Mouse (Mus musculus) liver, postnatal 0 days (tissue): ENCODE results near the gene Gbp6. TPM values are rescaled to one million over a fixed set of nuclear protein-coding genes. Genes with fewer than 3 reads are reported as not detected.
"Not testable (repeated sequence)": the region's sequence is repeated elsewhere in the genome, so short reads cannot be mapped to it uniquely, and the experiment has no call there.

Experiments used
- ATAC-seq: fragments of 200-750 bp; cut with Nextera tagmentation; 2 replicates; pipeline ENCODE4 v1.8.0; 2017; ENCODE audit warnings: mild to moderate bottlenecking, moderate library complexity
- DNase-seq: peaks from one replicate; pipeline ENCODE4 v3.0.0-alpha.2; 2016
- H3K27ac ChIP-seq: fragments of 300-500 bp; sonication (generic); 2 replicates; pipeline ENCODE4 v1.5.1; 2014; ENCODE audit warnings: antibody characterized with exemption, moderate library complexity, mild to moderate bottlenecking, low read depth
- H3K27me3 ChIP-seq: fragments of 300-500 bp; sonication (generic); 2 replicates; pipeline ENCODE4 v1.6.1; 2014; ENCODE audit warnings: low read length, control low read depth, mixed read lengths; ENCODE audit not compliant: insufficient read depth
- H3K36me3 ChIP-seq: fragments of 300-500 bp; sonication (generic); replicated peaks from 2 replicates; pipeline ENCODE4 v1.6.1; 2014; ENCODE audit warnings: mild to moderate bottlenecking, control low read depth, low read length, moderate library complexity, mixed read lengths; ENCODE audit not compliant: insufficient read depth
- H3K4me1 ChIP-seq: fragments of 300-500 bp; sonication (generic); 2 replicates; pipeline ENCODE4 v1.6.1; 2014; ENCODE audit warnings: antibody characterized with exemption, mild to moderate bottlenecking, control low read depth; ENCODE audit not compliant: insufficient read depth
- H3K4me2 ChIP-seq: fragments of 300-500 bp; sonication (generic); 2 replicates; pipeline ENCODE4 v1.6.1; 2014; ENCODE audit warnings: low read depth, mild to moderate bottlenecking, low read length, moderate library complexity, mixed read lengths
- H3K4me3 ChIP-seq: fragments of 300-500 bp; sonication (generic); 2 replicates; pipeline ENCODE4 v1.5.1; 2014; ENCODE audit warnings: low read depth, low read length
- H3K9ac ChIP-seq: fragments of 300-500 bp; sonication (generic); replicated peaks from 2 replicates; pipeline ENCODE4 v1.6.1; 2014; ENCODE audit warnings: mild to moderate bottlenecking, moderate library complexity
- H3K9me3 ChIP-seq: fragments of 300-500 bp; sonication (generic); 2 replicates; pipeline ENCODE4 v1.6.1; 2016; ENCODE audit warnings: mild to moderate bottlenecking, control low read depth, low read length, mixed read lengths
- CTCF ChIP-seq: sonication (generic); IDR thresholded peaks from 2 replicates; pipeline ENCODE4 v1.5.1; 2016; ENCODE audit warnings: antibody characterized with exemption, low read depth
- EP300 ChIP-seq: IDR thresholded peaks from 2 replicates; pipeline ENCODE4 v1.6.1; 2016; ENCODE audit warnings: antibody characterized with exemption, low read depth, mild to moderate bottlenecking
- WGBS: fragments of 180-500 bp; shearing (Covaris S2); extraction: QIAGEN DNeasy Blood & Tissue Kit; methylation state at CpG from one replicate; pipeline ENCODE4 v1.1.7; 2014; ENCODE audit not compliant: insufficient replicate concordance; 5-methylcytosine and 5-hydroxymethylcytosine counted together
- polyA plus RNA-seq: library from polyadenylated mRNA; unstranded; fragments of >200 nt; fragmentation: Nextera tagmentation; extraction: Ambion mirVana; gene quantifications from 2 replicates; pipeline ENCODE4 v1.2.1, GENCODE M21; 2015

The Gbp6 gene
- polyA plus RNA-seq, 1 experiment from 2014 or later: 10.7 TPM

DNA sequence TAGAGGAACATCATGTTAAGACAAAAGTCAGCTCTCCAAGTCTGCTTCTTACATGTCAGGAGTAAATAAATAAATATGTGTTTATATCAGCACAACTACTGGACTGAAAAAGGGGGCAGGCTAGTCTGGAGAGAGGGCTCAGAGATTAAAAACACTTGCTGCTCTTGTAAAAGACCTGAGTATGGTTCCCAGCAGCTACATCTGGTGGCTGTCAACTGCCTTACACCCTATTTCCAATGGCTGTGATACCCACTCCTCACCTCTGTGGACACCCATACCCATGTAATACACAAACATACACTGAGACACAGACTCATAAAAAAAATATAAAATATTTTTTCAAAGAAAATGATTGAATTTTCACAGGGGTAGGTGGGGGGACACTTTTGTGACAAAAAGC, 41.0 kb downstream of the Gbp6 start:
- H3K4me3 ChIP-seq: no peak overlapping the region
- no peaks in the 10 kb centered on the region for H3K36me3 ChIP-seq
- DNase-seq (no peak), ATAC-seq (no peak)
- H3K9me3 ChIP-seq: no peaks in the 10 kb centered on the region
- H3K4me1 ChIP-seq: no peaks in the 10 kb centered on the region
- TF ChIP-seq EP300 (no peak), CTCF (0 out of 2 replicates have a peak, but pooled peaks have one; percentile 9)
- no peak overlapping the region for H3K4me2 ChIP-seq
- no peak overlapping the region for H3K27ac ChIP-seq
- H3K9ac ChIP-seq: no peak overlapping the region
- no peaks in the 10 kb centered on the region for H3K27me3 ChIP-seq

DNA sequence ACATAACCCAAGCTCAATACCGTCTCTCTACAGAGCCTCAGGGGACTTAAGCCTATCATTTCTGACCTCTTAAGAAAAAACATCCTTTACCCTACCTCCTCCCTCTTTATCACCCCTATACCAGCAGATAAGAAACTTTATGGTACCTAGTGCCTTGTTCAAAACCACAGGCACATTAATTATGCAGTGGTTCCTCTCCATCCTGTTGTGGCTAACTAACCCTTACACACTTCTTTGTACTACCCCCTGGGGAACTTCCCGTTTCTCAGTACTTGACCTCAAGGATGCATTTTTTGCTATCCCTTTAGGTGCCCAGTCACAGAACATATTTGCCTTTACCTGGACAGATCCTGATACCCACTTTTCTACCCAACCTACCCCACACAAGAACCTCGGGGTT, 48.8 kb downstream of the Gbp6 start:
- not testable (repeated sequence) for H3K4me2 ChIP-seq, H3K9me3 ChIP-seq, ATAC-seq, H3K4me3 ChIP-seq, H3K9ac ChIP-seq, H3K4me1 ChIP-seq, H3K36me3 ChIP-seq, DNase-seq, H3K27me3 ChIP-seq, H3K27ac ChIP-seq
- 42% methylated on average over 3 of the region's 3 CpGs for WGBS

- H3K9me3 ChIP-seq, H3K4me3 ChIP-seq, H3K4me1 ChIP-seq, H3K27ac ChIP-seq, ATAC-seq, H3K4me2 ChIP-seq, H3K9ac ChIP-seq, H3K27me3 ChIP-seq, DNase-seq, H3K36me3 ChIP-seq: not testable (repeated sequence)
- 79% methylated on average over 5 of the region's 5 CpGs for WGBS
These were observed 52.5 kb downstream of the Gbp6 start for GRCm38 (mm10) chr5:105240982-105241381.

GRCm38 (mm10) chr5:105239483-105240047, 53.9 kb downstream of the Gbp6 start, which contains the start of gene Gbp10:
TSS of gene Gbp10 (minus strand) at chr5:105239533.
- not testable (repeated sequence) for H3K9me3 ChIP-seq, H3K9ac ChIP-seq, H3K4me3 ChIP-seq, H3K36me3 ChIP-seq, H3K4me2 ChIP-seq, H3K27me3 ChIP-seq, H3K4me1 ChIP-seq
- DNase-seq: peak; percentile 14
- H3K27ac ChIP-seq: peak within 1 kb of the TSS; percentile 55; the same call in 1 of the 2 replicates
- peak; percentile 65 for ATAC-seq

GRCm38 (mm10) chr5:105238402-105238801, 55.1 kb downstream of the Gbp6 start:
- not testable (repeated sequence) for DNase-seq, H3K4me1 ChIP-seq, H3K9me3 ChIP-seq, H3K4me3 ChIP-seq, H3K27me3 ChIP-seq, H3K27ac ChIP-seq, H3K36me3 ChIP-seq, H3K9ac ChIP-seq, H3K4me2 ChIP-seq
- peak; percentile 72 for ATAC-seq
- WGBS: 67% methylated on average over 1 of the region's 1 CpGs

DNA sequence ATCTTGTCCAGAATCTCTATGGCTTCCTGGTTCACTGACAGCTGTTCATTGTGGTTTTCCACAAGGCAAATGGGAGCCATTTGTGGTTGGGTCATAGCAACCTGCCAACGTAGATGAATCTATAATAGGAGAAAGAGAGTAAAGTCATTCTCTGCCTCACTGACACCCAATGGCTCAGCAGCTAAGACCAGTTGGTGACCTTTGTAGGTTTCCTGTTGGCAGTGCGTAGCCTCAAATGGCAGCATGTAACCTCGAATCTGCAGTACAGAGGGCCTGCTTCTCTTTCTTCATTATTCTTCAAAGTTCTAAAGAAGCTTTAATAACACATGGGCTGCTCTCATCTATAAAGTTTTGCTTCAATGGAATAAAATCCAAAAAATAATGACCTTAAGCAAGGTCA, 57.5 kb downstream of the Gbp6 start:
- ATAC-seq, H3K4me1 ChIP-seq, H3K36me3 ChIP-seq, H3K27me3 ChIP-seq, H3K4me3 ChIP-seq, H3K9ac ChIP-seq, H3K9me3 ChIP-seq, H3K27ac ChIP-seq, DNase-seq, H3K4me2 ChIP-seq: not testable (repeated sequence)
- 42% methylated on average over 2 of the region's 3 CpGs for WGBS

Other genes with a start within 250 kb of the Gbp6 start
- gene Gbp9, start 154.2 kb downstream of the Gbp6 start, polyA plus RNA-seq: 2.4 and 2.8 TPM in 2 replicates
- 2.1 and 2.5 TPM in 2 replicates for gene Gbp8, start 154.2 kb downstream of the Gbp6 start, polyA plus RNA-seq
- 1.2 and 1.4 TPM in 2 replicates for gene Gbp4, start 154.1 kb downstream of the Gbp6 start, polyA plus RNA-seq
- 1.1 and 1.6 TPM in 2 replicates for gene Gbp10, start 54.2 kb downstream of the Gbp6 start, polyA plus RNA-seq
- not detected in 2 replicates for gene Gm43302, start within 50 bp of the Gbp6 start, polyA plus RNA-seq
- gene Lrrc8b, start 122.1 kb upstream of the Gbp6 start, polyA plus RNA-seq: 1.1 and 1.4 TPM in 2 replicates
- 8.3 and 9.8 TPM in 2 replicates for gene Lrrc8c, start 225.7 kb upstream of the Gbp6 start, polyA plus RNA-seq